Mouse (Mus musculus): ENCODE measurements around the gene Tenm3. TPM values are rescaled to one million over a fixed set of nuclear protein-coding genes. Genes with fewer than 3 reads are reported as not detected.

Gene Tenm3
- polyA plus RNA-seq, 1 experiment from 2014 or later: 33.6 TPM

DNA sequence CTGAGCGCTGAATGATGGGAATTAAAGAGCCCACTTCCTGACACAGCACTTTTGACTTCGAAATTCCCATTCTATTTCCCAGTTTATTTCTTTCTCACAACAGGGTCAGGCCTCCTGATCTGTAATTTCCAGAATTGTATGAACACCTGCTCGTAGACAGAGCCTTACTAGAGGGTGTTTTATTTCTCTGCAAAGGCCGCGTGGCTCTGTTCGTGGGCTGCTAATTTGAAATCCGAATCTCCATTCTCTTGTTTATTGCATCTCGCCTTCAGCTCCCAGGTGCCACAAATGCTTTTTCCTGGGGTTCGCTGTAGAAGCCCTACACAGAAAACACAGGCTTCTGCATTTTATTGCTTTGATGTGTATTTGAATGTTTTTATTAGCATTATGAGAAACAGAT, 612.4 kb downstream of the Tenm3 start:
- WGBS: 89% methylated on average over 9 of the region's 9 CpGs
- no peak for DNase-seq (ENCODE audit: low spot score)

DNA sequence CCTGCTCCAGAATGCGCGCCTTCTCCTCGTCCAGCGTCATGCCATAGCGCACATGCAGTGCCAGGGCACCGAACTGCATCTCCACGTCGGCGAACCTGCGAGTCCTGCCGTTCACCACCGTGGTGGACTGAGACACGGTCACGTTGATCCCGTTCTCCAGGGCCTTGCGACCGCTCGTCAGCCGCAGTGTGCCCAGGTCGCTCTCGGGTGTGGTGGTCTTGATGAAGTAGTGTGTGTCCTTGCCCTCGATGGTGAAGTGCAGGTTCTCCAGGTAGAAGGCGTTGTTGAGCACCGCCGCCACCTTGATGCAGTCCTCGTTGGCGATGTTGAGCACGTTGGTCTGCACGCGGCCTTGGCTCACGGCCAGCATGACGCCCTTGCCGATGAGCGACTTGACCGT, 615.1 kb downstream of the Tenm3 start:
- Histone ChIP-seq H3K27me3 (ENCODE audit: low read depth, poor library complexity, severe bottlenecking) (peaks cover 9% of the 10 kb centered on the region; the same call in 1 of the 2 replicates), H3K27ac (replicated peaks) (no peak overlapping the region), H3K4me3 (no peak overlapping the region), H3K9me3 (replicated peaks) (peaks cover 10% of the 10 kb centered on the region), H3K36me3 (peaks cover 69% of the 10 kb centered on the region), H3K4me1 (peaks cover 25% of the 10 kb centered on the region)
- DNase-seq (ENCODE audit: low spot score): no peak
- WGBS: 96% methylated on average over 35 of the region's 35 CpGs

More for the DNA sequence above, 612.4 kb downstream of the Tenm3 start:
- Histone ChIP-seq H3K36me3 (peaks cover 95% of the 10 kb centered on the region), H3K9me3 (replicated peaks) (peaks cover 22% of the 10 kb centered on the region), H3K27ac (replicated peaks) (no peak overlapping the region), H3K4me3 (no peak overlapping the region), H3K27me3 (ENCODE audit: low read depth, poor library complexity, severe bottlenecking) (no peaks in the 10 kb centered on the region), H3K4me1 (no peaks in the 10 kb centered on the region)

DNA sequence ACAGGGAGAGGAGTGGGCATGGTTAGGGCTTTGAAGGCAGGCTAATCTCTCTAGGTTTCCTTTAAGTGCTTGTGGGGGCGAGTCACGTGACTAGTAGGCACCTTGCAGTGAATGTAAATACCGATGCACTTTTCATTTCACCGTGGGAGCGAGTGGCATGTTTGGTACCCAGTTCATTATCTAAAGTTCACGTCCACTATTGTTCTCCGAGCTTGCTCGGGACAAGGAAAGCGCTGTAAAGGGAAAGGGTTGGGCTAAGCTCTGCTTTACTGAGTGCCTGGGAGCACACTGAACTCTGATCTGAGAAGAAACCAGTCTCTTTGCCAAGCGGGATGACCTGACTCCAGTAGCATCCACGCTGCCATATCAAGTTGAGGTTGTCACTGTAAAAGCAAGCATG, 619.0 kb downstream of the Tenm3 start:
- no peak for DNase-seq (ENCODE audit: low spot score)
- H3K36me3 ChIP-seq: peaks cover 32% of the 10 kb centered on the region
- H3K4me3 ChIP-seq: no peak overlapping the region
- 25% methylated on average over 11 of the region's 11 CpGs for WGBS
- H3K27ac ChIP-seq (replicated peaks): peak overlapping the region; percentile 38
- peaks cover 55% of the 10 kb centered on the region for H3K4me1 ChIP-seq
- H3K9me3 ChIP-seq (replicated peaks): peaks cover 10% of the 10 kb centered on the region
- peaks cover 36% of the 10 kb centered on the region for H3K27me3 ChIP-seq (ENCODE audit: low read depth, poor library complexity, severe bottlenecking)

DNA sequence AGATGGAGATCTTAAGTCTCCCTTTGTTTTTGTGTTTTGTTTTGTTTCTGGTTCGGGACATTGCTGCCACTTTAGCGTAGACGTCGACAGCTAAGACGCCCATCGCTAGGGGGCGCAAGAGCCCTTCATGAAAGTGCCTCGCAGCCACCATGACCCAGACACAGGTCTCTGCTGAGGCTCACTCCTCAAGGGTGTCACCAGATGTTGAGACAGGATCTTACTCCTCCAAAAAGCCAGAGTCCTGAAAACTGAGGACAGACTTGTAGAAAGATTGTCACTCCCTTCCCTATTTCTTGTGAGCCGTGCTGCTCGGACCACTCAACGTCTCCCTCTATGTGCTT, 621.4 kb downstream of the Tenm3 start:
- Histone ChIP-seq H3K4me3 (peak overlapping the region; percentile 44), H3K36me3 (peaks cover 9% of the 10 kb centered on the region), H3K4me1 (peaks cover 55% of the 10 kb centered on the region), H3K9me3 (replicated peaks) (no peaks in the 10 kb centered on the region), H3K27ac (replicated peaks) (peak overlapping the region; percentile 72), H3K27me3 (ENCODE audit: low read depth, poor library complexity, severe bottlenecking) (peaks cover 38% of the 10 kb centered on the region)
- 15% methylated on average over 11 of the region's 11 CpGs for WGBS
- DNase-seq (ENCODE audit: low spot score): peak; percentile 89

DNA sequence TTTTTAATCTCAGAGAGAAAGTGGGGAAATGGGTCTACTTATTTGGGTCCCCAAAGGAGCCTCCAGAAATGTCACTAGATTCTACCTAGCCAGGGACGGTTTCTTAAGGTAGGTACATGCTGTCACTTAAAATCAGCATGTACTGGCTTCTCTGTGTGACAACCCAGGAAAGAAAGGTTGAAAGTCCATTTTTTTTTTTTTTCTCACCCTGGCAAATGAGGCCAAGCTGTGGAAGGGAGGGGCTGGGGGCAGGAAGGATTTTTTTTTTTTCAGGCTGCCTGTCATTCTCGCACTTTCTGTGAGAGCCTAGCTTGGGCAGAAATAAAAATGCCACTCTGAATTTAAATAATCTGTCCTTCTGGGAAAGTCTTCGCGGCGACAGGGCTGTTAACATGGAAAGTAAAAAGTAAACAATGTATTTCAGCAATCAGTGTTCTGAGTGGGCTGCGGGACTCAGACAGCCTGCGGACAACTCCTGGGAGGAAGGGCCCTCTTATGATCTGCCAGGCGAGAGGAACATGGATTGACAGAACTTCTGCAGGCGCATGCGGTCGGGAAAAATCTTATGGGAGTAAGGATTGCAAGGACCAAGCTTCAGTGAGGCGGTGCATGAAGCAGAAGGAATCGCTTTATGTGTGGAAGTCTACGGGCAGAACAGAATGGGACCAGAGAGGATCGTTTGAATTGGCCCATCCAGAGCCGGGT, 621.9 kb downstream of the Tenm3 start:
- no peak for DNase-seq (ENCODE audit: low spot score)
- H3K27ac ChIP-seq (replicated peaks): peak overlapping the region; percentile 72
- peaks cover 43% of the 10 kb centered on the region for H3K27me3 ChIP-seq (ENCODE audit: low read depth, poor library complexity, severe bottlenecking)
- peaks cover 3% of the 10 kb centered on the region for H3K36me3 ChIP-seq
- H3K4me3 ChIP-seq: peak overlapping the region; percentile 44
- peaks cover 55% of the 10 kb centered on the region for H3K4me1 ChIP-seq
- H3K9me3 ChIP-seq (replicated peaks): no peaks in the 10 kb centered on the region
- 26% methylated on average over 16 of the region's 16 CpGs for WGBS

DNA sequence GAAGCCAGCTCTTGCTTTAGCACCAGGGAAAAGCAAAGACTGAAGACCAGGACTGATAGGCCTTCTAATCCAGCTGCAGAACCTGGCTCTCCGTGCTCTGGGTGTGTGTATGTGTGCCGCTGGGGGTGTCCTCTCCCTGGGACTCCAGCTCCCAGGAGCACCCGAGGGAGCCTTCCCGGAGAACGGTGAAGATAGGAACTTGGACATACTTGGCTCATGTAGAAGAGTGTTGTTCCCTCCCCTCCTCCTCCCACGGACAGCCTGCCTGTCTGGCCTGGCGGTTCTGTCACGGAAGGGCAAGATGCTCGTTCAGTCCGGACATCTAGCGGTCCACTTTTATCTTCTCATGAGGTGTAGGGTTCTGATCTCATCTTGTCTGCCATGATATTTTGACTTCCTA, 622.4 kb downstream of the Tenm3 start:
- H3K9me3 ChIP-seq (replicated peaks): no peaks in the 10 kb centered on the region
- peak overlapping the region; percentile 57 for H3K27ac ChIP-seq (replicated peaks)
- H3K27me3 ChIP-seq (ENCODE audit: low read depth, poor library complexity, severe bottlenecking): peaks cover 49% of the 10 kb centered on the region
- peaks cover 55% of the 10 kb centered on the region for H3K4me1 ChIP-seq
- 88% methylated on average over 11 of the region's 11 CpGs for WGBS
- no peak for DNase-seq (ENCODE audit: low spot score)
- H3K36me3 ChIP-seq: no peaks in the 10 kb centered on the region
- H3K4me3 ChIP-seq: no peak overlapping the region

DNA sequence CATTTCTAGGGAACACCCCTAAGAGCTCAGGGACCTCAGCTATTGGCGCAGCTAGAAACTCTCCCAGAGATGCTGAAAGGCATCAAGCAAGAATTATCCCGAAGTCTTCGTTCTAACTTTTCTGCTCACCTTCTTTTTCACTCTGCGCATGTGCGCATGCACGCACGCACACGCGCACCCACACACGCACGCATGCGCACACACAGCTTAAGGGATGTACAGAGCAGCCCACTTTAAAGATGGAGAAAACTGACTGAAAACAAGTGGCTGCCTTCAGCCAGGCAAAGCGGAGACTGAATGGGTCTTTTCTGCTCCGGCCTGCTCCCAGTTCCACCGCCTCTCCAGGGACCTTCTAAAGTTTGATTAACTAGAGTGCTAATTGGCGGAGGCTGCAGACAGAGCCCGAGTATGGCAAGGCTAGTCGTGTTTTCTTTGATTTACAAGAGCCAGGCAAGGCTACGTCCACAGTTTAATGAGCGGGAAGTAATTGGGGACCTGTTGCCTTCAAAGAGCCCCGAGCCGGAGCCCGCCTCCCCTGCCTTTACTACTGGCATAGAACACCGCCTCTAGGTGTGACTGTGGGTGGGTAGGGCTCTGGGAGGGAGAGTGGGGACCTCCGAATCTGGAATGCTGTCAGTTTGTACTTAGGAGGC, 623.1 kb downstream of the Tenm3 start:
- WGBS: 84% methylated on average over 25 of the region's 25 CpGs
- H3K9me3 ChIP-seq (replicated peaks): no peaks in the 10 kb centered on the region
- no peak for DNase-seq (ENCODE audit: low spot score)
- H3K4me3 ChIP-seq: no peak overlapping the region
- H3K27me3 ChIP-seq (ENCODE audit: low read depth, poor library complexity, severe bottlenecking): peaks cover 55% of the 10 kb centered on the region
- H3K36me3 ChIP-seq: no peaks in the 10 kb centered on the region
- H3K27ac ChIP-seq (replicated peaks): peak overlapping the region; percentile 57; the same call in 1 of the 2 replicates
- H3K4me1 ChIP-seq: peaks cover 49% of the 10 kb centered on the region

DNA sequence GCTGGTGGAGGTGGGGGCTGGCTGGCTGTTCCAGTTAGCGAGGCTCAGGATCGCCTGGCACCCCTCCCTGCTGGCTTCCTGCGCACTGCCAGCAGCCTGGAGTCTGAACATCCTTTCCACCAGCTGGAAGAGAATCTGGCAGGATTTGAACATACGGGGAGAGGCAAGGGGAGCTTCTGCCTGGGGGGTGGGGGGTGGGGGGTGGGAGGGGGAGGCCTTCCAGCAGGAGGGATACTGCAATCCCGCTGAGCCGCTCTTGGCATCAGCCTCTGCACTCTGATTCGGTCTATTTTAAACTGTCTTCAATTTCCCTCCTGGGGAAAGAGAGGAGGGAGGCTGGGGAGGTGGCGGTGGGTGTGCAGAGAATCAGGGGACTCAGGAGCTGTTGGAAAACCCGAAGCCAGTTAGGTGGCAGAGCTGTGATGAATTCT, 628.7 kb downstream of the Tenm3 start:
- Histone ChIP-seq H3K27me3 (ENCODE audit: low read depth, poor library complexity, severe bottlenecking) (peaks cover 57% of the 10 kb centered on the region), H3K4me3 (no peak overlapping the region), H3K9me3 (replicated peaks) (no peaks in the 10 kb centered on the region), H3K36me3 (no peaks in the 10 kb centered on the region), H3K27ac (replicated peaks) (0 out of 2 replicates have a peak overlapping the region, but pooled peaks have one; percentile 34), H3K4me1 (peaks cover 28% of the 10 kb centered on the region)
- WGBS: 27% methylated on average over 9 of the region's 9 CpGs
- no peak for DNase-seq (ENCODE audit: low spot score)

DNA sequence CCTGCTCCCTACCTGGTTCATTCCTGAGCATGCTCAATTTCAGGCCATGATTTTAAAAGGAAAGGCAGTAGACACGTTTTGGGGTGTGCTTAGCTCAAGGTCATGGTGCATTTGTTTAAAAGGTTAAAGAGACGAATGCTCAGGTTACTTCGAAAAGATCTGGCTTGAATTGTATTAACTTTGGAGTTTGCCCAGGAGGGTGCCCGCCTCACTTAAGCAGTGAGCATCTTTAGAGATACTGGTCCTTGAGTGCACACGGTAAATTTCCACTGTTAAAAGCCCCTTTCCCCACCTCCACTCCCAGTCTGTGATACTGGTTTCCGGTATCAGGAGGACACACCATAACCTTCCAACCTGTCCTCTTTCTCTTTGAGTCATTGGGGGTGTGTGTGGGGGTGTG, 629.4 kb downstream of the Tenm3 start:
- no peak overlapping the region for H3K4me3 ChIP-seq
- peak overlapping the region; percentile 49; the same call in 1 of the 2 replicates for H3K27ac ChIP-seq (replicated peaks)
- peaks cover 28% of the 10 kb centered on the region for H3K4me1 ChIP-seq
- DNase-seq (ENCODE audit: low spot score): no peak
- 60% methylated on average over 6 of the region's 6 CpGs for WGBS
- no peaks in the 10 kb centered on the region for H3K36me3 ChIP-seq
- H3K9me3 ChIP-seq (replicated peaks): no peaks in the 10 kb centered on the region
- peaks cover 52% of the 10 kb centered on the region for H3K27me3 ChIP-seq (ENCODE audit: low read depth, poor library complexity, severe bottlenecking)

DNA sequence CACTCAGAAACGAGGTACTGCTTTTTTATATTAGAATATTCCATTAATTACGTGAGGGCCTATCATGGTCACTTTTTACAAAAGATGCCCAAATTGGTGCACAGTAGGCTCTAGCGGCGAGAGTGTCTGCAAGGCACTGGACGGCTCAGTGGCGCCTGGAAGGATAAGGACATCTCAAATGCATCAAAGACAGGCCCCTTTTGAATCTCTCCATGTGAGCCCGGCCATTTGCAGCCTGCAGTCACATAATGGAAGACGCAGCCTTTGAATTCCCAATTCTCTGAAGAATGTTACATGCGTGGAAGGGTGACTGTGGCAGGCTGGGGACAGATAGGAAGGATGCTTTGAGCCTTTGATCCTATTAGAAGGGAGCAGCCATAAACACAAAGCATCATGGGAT, 631.8 kb downstream of the Tenm3 start:
- WGBS: 85% methylated on average over 9 of the region's 9 CpGs
- peaks cover 47% of the 10 kb centered on the region for H3K27me3 ChIP-seq (ENCODE audit: low read depth, poor library complexity, severe bottlenecking)
- DNase-seq (ENCODE audit: low spot score): no peak
- H3K36me3 ChIP-seq: no peaks in the 10 kb centered on the region
- 0 out of 2 replicates have a peak overlapping the region, but pooled peaks have one; percentile 14 for H3K27ac ChIP-seq (replicated peaks)
- peaks cover 33% of the 10 kb centered on the region for H3K4me1 ChIP-seq
- no peak overlapping the region for H3K4me3 ChIP-seq
- H3K9me3 ChIP-seq (replicated peaks): no peaks in the 10 kb centered on the region

DNA sequence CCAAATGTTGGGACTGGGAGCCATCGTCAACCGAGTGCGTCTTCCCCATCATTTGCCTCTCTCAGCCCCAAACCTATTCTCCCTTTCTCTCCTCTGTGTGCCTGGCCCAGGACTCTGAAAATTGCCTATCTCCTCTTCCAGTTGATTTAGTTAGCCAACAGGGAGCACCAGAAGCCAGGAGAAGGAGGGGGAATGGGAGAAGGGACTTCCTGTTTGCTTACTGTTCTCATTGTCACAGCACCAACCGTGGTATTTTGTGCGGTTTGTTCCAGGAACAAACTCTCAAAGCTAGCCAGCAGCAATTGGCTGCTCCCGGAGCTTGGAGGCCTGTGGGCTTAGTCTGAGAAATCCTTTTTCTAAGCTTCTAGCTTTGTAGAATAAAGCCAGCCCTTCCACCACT, 636.2 kb downstream of the Tenm3 start:
- Histone ChIP-seq H3K4me3 (no peak overlapping the region), H3K36me3 (no peaks in the 10 kb centered on the region), H3K4me1 (peaks cover 39% of the 10 kb centered on the region), H3K27me3 (ENCODE audit: low read depth, poor library complexity, severe bottlenecking) (peaks cover 3% of the 10 kb centered on the region), H3K9me3 (replicated peaks) (no peaks in the 10 kb centered on the region), H3K27ac (replicated peaks) (0 out of 2 replicates have a peak overlapping the region, but pooled peaks have one; percentile 38)
- no peak for DNase-seq (ENCODE audit: low spot score)
- 86% methylated on average over 6 of the region's 6 CpGs for WGBS

DNA sequence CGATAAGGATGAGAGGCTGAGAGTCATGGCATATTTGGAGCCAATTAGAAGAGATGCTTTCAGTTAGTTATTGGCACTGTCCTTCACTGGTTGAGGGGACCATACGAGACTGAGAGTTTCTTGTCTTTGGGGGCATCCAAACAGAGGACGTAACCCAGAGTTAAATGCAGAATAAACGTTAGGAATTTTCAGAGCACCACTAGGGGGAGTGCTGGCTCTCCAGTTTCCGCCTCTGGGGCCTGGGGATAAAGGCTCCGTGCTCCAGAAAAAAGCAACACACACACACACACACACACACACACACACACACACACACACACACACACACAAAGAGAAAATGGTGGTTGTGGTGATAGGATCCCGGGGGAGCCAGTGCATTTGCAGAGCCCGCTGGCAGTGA, 636.8 kb downstream of the Tenm3 start:
- no peaks in the 10 kb centered on the region for H3K9me3 ChIP-seq (replicated peaks)
- no peaks in the 10 kb centered on the region for H3K27me3 ChIP-seq (ENCODE audit: low read depth, poor library complexity, severe bottlenecking)
- H3K27ac ChIP-seq (replicated peaks): no peak overlapping the region
- WGBS: 73% methylated on average over 8 of the region's 8 CpGs
- DNase-seq (ENCODE audit: low spot score): no peak
- H3K36me3 ChIP-seq: no peaks in the 10 kb centered on the region
- H3K4me3 ChIP-seq: no peak overlapping the region
- H3K4me1 ChIP-seq: peaks cover 40% of the 10 kb centered on the region

DNA sequence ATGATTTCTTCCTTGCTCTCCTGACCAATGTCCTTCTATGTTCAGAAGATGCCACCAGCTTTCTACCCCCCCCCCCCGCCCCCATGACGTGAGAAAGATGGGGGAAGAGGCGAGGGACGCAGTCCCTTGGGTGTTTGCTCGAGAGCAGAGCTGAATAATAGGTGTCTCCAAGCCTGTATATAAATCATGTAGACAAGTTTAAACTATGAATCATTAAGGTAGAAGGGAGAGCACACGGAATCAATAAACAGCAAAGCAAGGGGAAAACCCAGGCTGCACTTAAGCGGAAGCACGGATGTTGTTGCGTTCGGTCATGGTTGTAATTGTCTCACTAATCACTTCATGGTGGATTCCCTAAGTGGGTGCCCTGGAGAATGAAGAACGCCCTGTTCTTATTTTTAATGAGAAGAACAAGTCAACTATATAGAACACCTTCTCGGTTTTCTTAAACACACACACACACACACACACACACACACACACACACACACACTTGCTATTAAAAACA, 638.9 kb downstream of the Tenm3 start:
- Histone ChIP-seq H3K4me1 (peaks cover 35% of the 10 kb centered on the region), H3K27me3 (ENCODE audit: low read depth, poor library complexity, severe bottlenecking) (no peaks in the 10 kb centered on the region), H3K36me3 (no peaks in the 10 kb centered on the region), H3K9me3 (replicated peaks) (no peaks in the 10 kb centered on the region), H3K27ac (replicated peaks) (no peak overlapping the region), H3K4me3 (no peak overlapping the region)
- WGBS: 83% methylated on average over 12 of the region's 12 CpGs
- DNase-seq (ENCODE audit: low spot score): no peak

Data from midbrain, embryonic 10.5 days (tissue).